Mouse (Mus musculus): ENCODE data around the gene Ctss.

The Ctss gene

GRCm38 (mm10) chr3:95526622-95527211 is at the start of gene Ctss:
Ctss (plus strand) TSS chr3:95526786.
- no peak for DNase-seq (ENCODE audit: low spot score)

GRCm38 (mm10) chr3:95478966-95479365 is 47.6 kb upstream of the Ctss start:
- no peak for DNase-seq (ENCODE audit: low spot score)

- DNase-seq (ENCODE audit: low spot score): no peak
These were observed 40.2 kb upstream of the Ctss start for GRCm38 (mm10) chr3:95486421-95486820.

- no peak for DNase-seq (ENCODE audit: low spot score)
These were observed 37.9 kb upstream of the Ctss start for GRCm38 (mm10) chr3:95488679-95489078.

GRCm38 (mm10) chr3:95490238-95490637 is 36.3 kb upstream of the Ctss start:
- DNase-seq (ENCODE audit: low spot score): no peak

GRCm38 (mm10) chr3:95494342-95494741 is 32.2 kb upstream of the Ctss start:
- DNase-seq (ENCODE audit: low spot score): peak; percentile 47

GRCm38 (mm10) chr3:95498229-95498628 is 28.4 kb upstream of the Ctss start:
- DNase-seq (ENCODE audit: low spot score): no peak

GRCm38 (mm10) chr3:95499024-95499423 is 27.6 kb upstream of the Ctss start, which contains the start of gene Ctsk:
Ctsk (plus strand) TSS chr3:95499256.
- DNase-seq (ENCODE audit: low spot score): no peak

GRCm38 (mm10) chr3:95499496-95500140 is 27.0 kb upstream of the Ctss start:
- no peak for DNase-seq (ENCODE audit: low spot score)

GRCm38 (mm10) chr3:95502312-95502711 is 24.3 kb upstream of the Ctss start:
- DNase-seq (ENCODE audit: low spot score): no peak

- DNase-seq (ENCODE audit: low spot score): no peak
These were observed 17.2 kb upstream of the Ctss start for GRCm38 (mm10) chr3:95509348-95509747.

- DNase-seq (ENCODE audit: low spot score): no peak
These were observed 14.9 kb upstream of the Ctss start for GRCm38 (mm10) chr3:95511611-95512180.

GRCm38 (mm10) chr3:95516614-95517041 is 10.0 kb upstream of the Ctss start:
- DNase-seq (ENCODE audit: low spot score): no peak

GRCm38 (mm10) chr3:95517493-95517898 is 9.1 kb upstream of the Ctss start:
- peak; percentile 59 for DNase-seq (ENCODE audit: low spot score)

- DNase-seq (ENCODE audit: low spot score): no peak
These were observed 7.7 kb upstream of the Ctss start for GRCm38 (mm10) chr3:95518891-95519290.

GRCm38 (mm10) chr3:95519315-95519714 is 7.3 kb upstream of the Ctss start:
- DNase-seq (ENCODE audit: low spot score): no peak

GRCm38 (mm10) chr3:95520100-95520499 is 6.5 kb upstream of the Ctss start:
- DNase-seq (ENCODE audit: low spot score): no peak

GRCm38 (mm10) chr3:95521168-95521567 is 5.4 kb upstream of the Ctss start:
- no peak for DNase-seq (ENCODE audit: low spot score)

- no peak for DNase-seq (ENCODE audit: low spot score)
These were observed 2.9 kb upstream of the Ctss start for GRCm38 (mm10) chr3:95523662-95524061.

GRCm38 (mm10) chr3:95524673-95525072 is 1.9 kb upstream of the Ctss start:
- no peak for DNase-seq (ENCODE audit: low spot score)

GRCm38 (mm10) chr3:95526111-95526510 is 475 bp upstream of the Ctss start:
- DNase-seq (ENCODE audit: low spot score): no peak

GRCm38 (mm10) chr3:95529814-95530213 is 3.2 kb downstream of the Ctss start:
- no peak for DNase-seq (ENCODE audit: low spot score)

GRCm38 (mm10) chr3:95531025-95531424 is 4.4 kb downstream of the Ctss start:
- no peak for DNase-seq (ENCODE audit: low spot score)

- no peak for DNase-seq (ENCODE audit: low spot score)
These were observed 6.8 kb downstream of the Ctss start for GRCm38 (mm10) chr3:95533364-95533763.

Data from ovary, postnatal 36 days (tissue).